In genomic region chr15:80286851-80287415, GRCm38 (mm10) we compare ENCODE assay signal across 8 mouse cellular contexts. TPM values are rescaled to one million over a fixed set of nuclear protein-coding genes. Genes with fewer than 3 reads are reported as not detected.
DNase-seq lines count a peak whose midpoint lies in the region; ATAC-seq and TF ChIP-seq lines count a peak whose summit lies in the region.

Gene Cacna1i (plus strand): TSS chr15:80287238.

- in situ Hi-C loops in ES-E14 (cut with MboI; ENCODE audit: low sequenced_read_pairs in 2 of 2, unreplicated experiment in 2 of 2), result no loop called here

- DNase-seq in heart, adult 9 months (ENCODE audit: low spot score in 2 of 2), result no peak
- DNase-seq in ES-E14 (ENCODE audit: low read depth, low spot score), result no peak
- peak; percentile 44 for DNase-seq in embryo, embryonic 11 days
- DNase-seq in midbrain, embryonic 11.5 days (ENCODE audit: low spot score, missing footprints), result peak; percentile 93
- no peak for DNase-seq in stomach, postnatal 0 days (ENCODE audit: low spot score)
- no peak for DNase-seq in urinary bladder, postnatal 10 days (ENCODE audit: low spot score)

- no peaks in the 10 kb centered on the region for H3K9me3 ChIP-seq in heart, embryonic 11.5 days (replicated peaks; ENCODE audit: control insufficient read depth, low read length)
- H3K9me3 ChIP-seq in ES-E14 (ENCODE audit: control insufficient read depth, insufficient read depth, low read depth, low read length), result no peaks in the 10 kb centered on the region
- H3K9me3 ChIP-seq in intestine, embryonic 15.5 days, result no peaks in the 10 kb centered on the region
- H3K9me3 ChIP-seq in midbrain, embryonic 11.5 days (ENCODE audit: control insufficient read depth, low read length), result no peaks in the 10 kb centered on the region
- H3K9me3 ChIP-seq in stomach, postnatal 0 days (ENCODE audit: control insufficient read depth, low read length), result no peaks in the 10 kb centered on the region

- ATAC-seq in heart, embryonic 11.5 days (replicated peaks; ENCODE audit: insufficient number of reproducible peaks, low FRiP score, low TSS enrichment), result no peak
- no peak for ATAC-seq in intestine, embryonic 15.5 days
- ATAC-seq in midbrain, embryonic 11.5 days (ENCODE audit: low FRiP score), result no peak
- ATAC-seq in stomach, postnatal 0 days (ENCODE audit: low FRiP score, low TSS enrichment), result no peak

- 0 out of 2 replicates have a peak, but pooled peaks cover 3% of the 10 kb centered on the region for H3K4me1 ChIP-seq in heart, embryonic 11.5 days (ENCODE audit: control insufficient read depth, insufficient read depth, low read length)
- H3K4me1 ChIP-seq in ES-E14 (ENCODE audit: control insufficient read depth in 2 of 2, insufficient read depth in 2 of 2, low read length in 2 of 2, poor library complexity in 1 of 2), result peaks cover 0 to 5% of the 10 kb centered on the region in 2 experiments; a peak in 2 of 4 replicates
- H3K4me1 ChIP-seq in intestine, embryonic 15.5 days (replicated peaks), result peaks cover 12% of the 10 kb centered on the region
- H3K4me1 ChIP-seq in midbrain, embryonic 11.5 days (ENCODE audit: control insufficient read depth, insufficient read depth, low read length), result peaks cover 12% of the 10 kb centered on the region
- H3K4me1 ChIP-seq in stomach, postnatal 0 days (replicated peaks; ENCODE audit: control insufficient read depth, insufficient read depth), result no peaks in the 10 kb centered on the region

- peak within 1 kb of the TSS; percentile 44 for H3K4me3 ChIP-seq in heart, embryonic 11.5 days (ENCODE audit: low read depth, low read length)
- H3K4me3 ChIP-seq in ES-E14 (ENCODE audit: insufficient read depth in 1 of 2, low read depth in 1 of 2, low read length in 2 of 2, poor library complexity in 1 of 2, severe bottlenecking in 1 of 2), result peak within 1 kb of the TSS; percentile 60 to 62
- peak within 1 kb of the TSS; percentile 43 for H3K4me3 ChIP-seq in intestine, embryonic 15.5 days (replicated peaks)
- H3K4me3 ChIP-seq in midbrain, embryonic 11.5 days (ENCODE audit: low read depth, low read length), result peak within 1 kb of the TSS; percentile 50
- peak within 1 kb of the TSS; percentile 29 for H3K4me3 ChIP-seq in stomach, postnatal 0 days (ENCODE audit: low read depth, low read length)

- WGBS in heart, embryonic 11.5 days (ENCODE audit: insufficient replicate concordance), result 1% methylated on average over 49 of the region's 50 CpGs
- WGBS in intestine, embryonic 15.5 days, result 2% methylated on average over 49 of the region's 50 CpGs
- under 1% methylated on average over 49 of the region's 50 CpGs for WGBS in midbrain, embryonic 11.5 days
- WGBS in stomach, postnatal 0 days, result under 1% methylated on average over 42 of the region's 50 CpGs

- no peak within 1 kb of the TSS for H3K27ac ChIP-seq in heart, embryonic 11.5 days (ENCODE audit: low read depth, low read length)
- no peak within 1 kb of the TSS for H3K27ac ChIP-seq in ES-E14 (ENCODE audit: insufficient read depth, low read depth, low read length, poor library complexity, severe bottlenecking)
- no peak within 1 kb of the TSS for H3K27ac ChIP-seq in intestine, embryonic 15.5 days
- H3K27ac ChIP-seq in midbrain, embryonic 11.5 days (ENCODE audit: low read depth, low read length), result no peak within 1 kb of the TSS
- H3K27ac ChIP-seq in stomach, postnatal 0 days (replicated peaks), result no peak within 1 kb of the TSS

- TF ChIP-seq CTCF in stomach, postnatal 0 days (IDR thresholded peaks at IDR 0.05; ENCODE audit: low read depth), result peak; percentile 31; the same call in 1 of the 2 replicates

- no peak within 1 kb of the TSS; the same call in 1 of the 2 replicates for H3K9ac ChIP-seq in heart, embryonic 11.5 days (ENCODE audit: low read depth, low read length)
- H3K9ac ChIP-seq in ES-E14 (ENCODE audit: insufficient read depth, low read depth, low read length, poor library complexity, severe bottlenecking), result peak within 1 kb of the TSS; percentile 64
- H3K9ac ChIP-seq in intestine, embryonic 15.5 days, result 0 out of 2 replicates have a peak within 1 kb of the TSS, but pooled peaks have one; percentile 5
- peak within 1 kb of the TSS; percentile 51 for H3K9ac ChIP-seq in midbrain, embryonic 11.5 days (ENCODE audit: low read length)
- H3K9ac ChIP-seq in stomach, postnatal 0 days (ENCODE audit: low read length), result no peak within 1 kb of the TSS

- H3K27me3 ChIP-seq in heart, embryonic 11.5 days (ENCODE audit: control insufficient read depth, insufficient read depth, low read length), result peaks cover 75% of the 10 kb centered on the region
- peaks cover 77% of the 10 kb centered on the region for H3K27me3 ChIP-seq in intestine, embryonic 15.5 days (replicated peaks)
- H3K27me3 ChIP-seq in midbrain, embryonic 11.5 days (ENCODE audit: control insufficient read depth, insufficient read depth, low read length), result peaks cover 37% of the 10 kb centered on the region
- peaks cover 9% of the 10 kb centered on the region; the same call in 1 of the 2 replicates for H3K27me3 ChIP-seq in stomach, postnatal 0 days (ENCODE audit: control insufficient read depth, insufficient read depth, low read length)

- peak within 1 kb of the TSS; percentile 86 for H3K4me2 ChIP-seq in heart, embryonic 11.5 days
- H3K4me2 ChIP-seq in intestine, embryonic 15.5 days (replicated peaks), result peak within 1 kb of the TSS; percentile 89
- peak within 1 kb of the TSS; percentile 92 for H3K4me2 ChIP-seq in midbrain, embryonic 11.5 days
- peak within 1 kb of the TSS; percentile 57 for H3K4me2 ChIP-seq in stomach, postnatal 0 days (replicated peaks; ENCODE audit: low read depth)

- no peaks in the 10 kb centered on the region for H3K36me3 ChIP-seq in heart, embryonic 11.5 days (ENCODE audit: control insufficient read depth, insufficient read depth, low read length)
- no peaks in the 10 kb centered on the region for H3K36me3 ChIP-seq in ES-E14 (ENCODE audit: control insufficient read depth, insufficient read depth, low read length, poor library complexity, severe bottlenecking)
- no peaks in the 10 kb centered on the region for H3K36me3 ChIP-seq in intestine, embryonic 15.5 days
- no peaks in the 10 kb centered on the region for H3K36me3 ChIP-seq in midbrain, embryonic 11.5 days (ENCODE audit: control insufficient read depth, insufficient read depth, low read length)
- no peaks in the 10 kb centered on the region for H3K36me3 ChIP-seq in stomach, postnatal 0 days (ENCODE audit: control insufficient read depth, insufficient read depth, low read length)

- no peak for TF ChIP-seq EP300 in stomach, postnatal 0 days (optimal IDR thresholded peaks at IDR 0.05)

TF ChIP-seq in ES-E14, 5 proteins besides CTCF, POLR2A, EP300 and RAD21:
- no peak for TF ChIP-seq ZC3H11A (IDR thresholded peaks at IDR 0.05; ENCODE audit: borderline replicate concordance, low read depth, low read length)
- TF ChIP-seq HCFC1 (IDR thresholded peaks at IDR 0.05; ENCODE audit: borderline replicate concordance, insufficient read depth, low read length), result no peak
- TF ChIP-seq CHD2 (IDR thresholded peaks at IDR 0.05; ENCODE audit: low read depth, low read length), result no peak
- no peak for TF ChIP-seq MAFK (IDR thresholded peaks at IDR 0.05; ENCODE audit: insufficient read depth, low read depth, low read length)
- TF ChIP-seq ZNF384 (IDR thresholded peaks at IDR 0.05; ENCODE audit: low read depth, low read length), result no peak

RNA-seq across cellular contexts. Expression of gene Cacna1i, which starts in this region (rescaled TPM):
- polyA plus RNA-seq in heart, embryonic 11.5 days (2014; fragmentation: Nextera tagmentation; extraction: Ambion mirVana), result 0.01 TPM in 1 of 2 replicates, not detected in the other
- total RNA-seq in ES-E14 (2012; rRNA removed), result 0.69 and 1.7 TPM in 2 replicates
- not detected in 2 replicates for polyA plus RNA-seq in intestine, embryonic 15.5 days (2015; fragmentation: Nextera tagmentation; extraction: Ambion mirVana)
- 0.03 and 0.05 TPM in 2 replicates for polyA plus RNA-seq in midbrain, embryonic 11.5 days (2014; fragmentation: Nextera tagmentation; extraction: Ambion mirVana)
- 0.01 TPM in 1 of 2 replicates, not detected in the other for polyA plus RNA-seq in stomach, postnatal 0 days (2015; fragmentation: Nextera tagmentation; extraction: Ambion mirVana)

Comparison
In these comparisons a context has a peak if more than half of its experiments do, and no peak if none do; other contexts are left out.
1. Peak in DNase-seq, H3K4me3 ChIP-seq, H3K9ac ChIP-seq and H3K4me2 ChIP-seq in midbrain, embryonic 11.5 days; RNA of the gene not detected or under 1 TPM.
2. H3K9ac ChIP-seq: peak in ES-E14 (single experiment) and intestine, embryonic 15.5 days (single experiment); none in heart, embryonic 11.5 days (single experiment) and stomach, postnatal 0 days (single experiment).
3. Peak in every context shown above with its lines, with median percentiles within 50 percentile points of each other: H3K4me2 ChIP-seq and H3K4me3 ChIP-seq.